Comparison of ENCODE assay signal across 8 mouse cellular contexts in the genomic region with DNA sequence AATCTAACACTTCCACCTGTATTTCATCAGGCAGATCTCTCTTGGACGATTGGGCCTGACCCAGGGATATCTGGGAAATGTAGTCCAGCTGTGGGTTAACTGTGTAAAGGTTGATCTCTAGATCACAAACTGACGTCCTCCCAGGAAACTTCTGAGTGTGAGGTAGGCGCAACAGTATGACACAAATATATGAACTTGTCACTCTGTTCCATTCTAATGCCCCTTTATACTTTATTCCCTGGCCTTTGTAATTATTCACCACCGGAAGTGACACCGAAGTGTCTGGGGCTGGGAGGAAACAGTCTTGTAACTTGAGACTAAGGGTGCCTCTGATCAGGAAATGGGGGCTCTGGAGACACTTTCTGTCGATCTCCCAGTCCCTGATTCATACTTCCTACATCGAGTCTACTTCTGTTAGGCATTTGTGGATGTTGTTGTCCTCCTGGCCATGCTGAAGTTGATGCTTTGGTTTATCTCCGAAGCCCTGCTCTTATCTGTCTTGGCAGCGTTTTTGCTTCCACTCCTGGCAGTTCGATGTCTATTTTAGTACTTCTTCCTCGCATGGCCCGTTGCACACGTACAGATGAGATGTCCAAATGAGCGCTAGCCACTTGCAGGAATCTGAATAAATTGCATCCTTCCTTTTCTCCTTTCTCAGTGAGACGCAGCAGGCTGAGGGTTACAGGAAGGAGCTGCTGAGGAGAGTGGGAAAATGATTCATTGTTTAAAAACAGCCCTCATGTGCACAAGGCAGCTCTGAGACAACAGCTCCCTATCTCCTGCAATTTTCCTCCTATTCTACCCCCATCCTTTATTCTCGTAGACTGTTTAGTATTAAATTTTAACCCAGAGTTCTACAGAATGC.
DNase-seq lines count a peak whose midpoint lies in the region; ATAC-seq and TF ChIP-seq lines count a peak whose summit lies in the region.

No protein-coding gene starts in this region.

- H3K4me2 ChIP-seq in lung, embryonic 14.5 days, result peak overlapping the region; percentile 57
- H3K4me2 ChIP-seq in kidney, embryonic 16.5 days (replicated peaks; ENCODE audit: low read depth, low read length), result peak overlapping the region; percentile 62
- H3K4me2 ChIP-seq in midbrain, embryonic 16.5 days (ENCODE audit: low read length), result peak overlapping the region; percentile 30
- no peak overlapping the region for H3K4me2 ChIP-seq in forebrain, embryonic 13.5 days

- ATAC-seq in lung, embryonic 14.5 days (ENCODE audit: insufficient read depth), result peak; percentile 46; the same call in 1 of the 2 replicates
- peak; percentile 79 for ATAC-seq in kidney, embryonic 16.5 days (ENCODE audit: low FRiP score, low TSS enrichment)
- no peak for ATAC-seq in midbrain, embryonic 16.5 days
- no peak for ATAC-seq in forebrain, embryonic 13.5 days

- H3K36me3 ChIP-seq in lung, embryonic 14.5 days (ENCODE audit: insufficient read depth), result no peaks in the 10 kb centered on the region
- no peaks in the 10 kb centered on the region for H3K36me3 ChIP-seq in kidney, embryonic 16.5 days (ENCODE audit: insufficient read depth, low read length)
- no peaks in the 10 kb centered on the region for H3K36me3 ChIP-seq in midbrain, embryonic 16.5 days (ENCODE audit: control insufficient read depth, insufficient read depth, low read length)
- H3K36me3 ChIP-seq in forebrain, embryonic 13.5 days (ENCODE audit: poor library complexity, severe bottlenecking), result no peaks in the 10 kb centered on the region

- peak overlapping the region; percentile 56; the same call in 1 of the 2 replicates for H3K27ac ChIP-seq in lung, embryonic 14.5 days (ENCODE audit: low read depth)
- H3K27ac ChIP-seq in embryonic fibroblast, embryonic 13.5 days (ENCODE audit: insufficient read depth, low read length), result 0 out of 2 replicates have a peak overlapping the region, but pooled peaks have one; percentile 16
- peak overlapping the region; percentile 81 for H3K27ac ChIP-seq in kidney, embryonic 16.5 days (ENCODE audit: low read length)
- H3K27ac ChIP-seq in midbrain, embryonic 16.5 days (ENCODE audit: low read length), result no peak overlapping the region
- no peak overlapping the region for H3K27ac ChIP-seq in forebrain, embryonic 13.5 days

- no peak for TF ChIP-seq CTCF in lung, embryonic 14.5 days (IDR thresholded peaks at IDR 0.05; ENCODE audit: low read depth)
- no peak for TF ChIP-seq CTCF in embryonic fibroblast, embryonic 13.5 days (IDR thresholded peaks at IDR 0.05; ENCODE audit: borderline replicate concordance, insufficient read depth, low read length)

- H3K9me3 ChIP-seq in lung, embryonic 14.5 days (ENCODE audit: low read depth, low read length), result no peaks in the 10 kb centered on the region
- H3K9me3 ChIP-seq in kidney, embryonic 16.5 days (ENCODE audit: low read length), result no peaks in the 10 kb centered on the region
- H3K9me3 ChIP-seq in midbrain, embryonic 16.5 days (replicated peaks; ENCODE audit: control insufficient read depth, low read length, poor library complexity, severe bottlenecking), result no peaks in the 10 kb centered on the region
- no peaks in the 10 kb centered on the region for H3K9me3 ChIP-seq in forebrain, embryonic 13.5 days (replicated peaks)

- no peaks in the 10 kb centered on the region for H3K27me3 ChIP-seq in lung, embryonic 14.5 days (ENCODE audit: insufficient read depth, low read length)
- no peaks in the 10 kb centered on the region for H3K27me3 ChIP-seq in kidney, embryonic 16.5 days (ENCODE audit: insufficient read depth, low read length)
- no peaks in the 10 kb centered on the region for H3K27me3 ChIP-seq in midbrain, embryonic 16.5 days (ENCODE audit: control insufficient read depth, insufficient read depth, low read depth, low read length)
- no peaks in the 10 kb centered on the region for H3K27me3 ChIP-seq in forebrain, embryonic 13.5 days

- TF ChIP-seq POLR2A in embryonic fibroblast, embryonic 13.5 days (IDR thresholded peaks at IDR 0.05; ENCODE audit: low read depth, low read length), result no peak

- peak; percentile 57 for DNase-seq in lung, embryonic 14.5 days
- DNase-seq in lung, postnatal 10 days, result no peak
- DNase-seq in layer of hippocampus, postnatal 10 days (ENCODE audit: low spot score in 2 of 2), result no peak
- no peak for DNase-seq in cerebellum, adult 8-10 months

- 23% methylated on average over 16 of the region's 16 CpGs for WGBS in lung, embryonic 14.5 days
- WGBS in kidney, embryonic 16.5 days, result 10% methylated on average over 16 of the region's 16 CpGs
- 55% methylated on average over 16 of the region's 16 CpGs for WGBS in midbrain, embryonic 16.5 days
- 64% methylated on average over 16 of the region's 16 CpGs for WGBS in forebrain, embryonic 13.5 days

- H3K4me1 ChIP-seq in lung, embryonic 14.5 days (ENCODE audit: insufficient read depth), result no peaks in the 10 kb centered on the region
- H3K4me1 ChIP-seq in embryonic fibroblast, embryonic 13.5 days (ENCODE audit: control insufficient read depth, insufficient read depth, low read length), result peaks cover 12% of the 10 kb centered on the region
- peaks cover 8% of the 10 kb centered on the region for H3K4me1 ChIP-seq in kidney, embryonic 16.5 days (ENCODE audit: insufficient read depth, low read length)
- no peaks in the 10 kb centered on the region for H3K4me1 ChIP-seq in midbrain, embryonic 16.5 days (ENCODE audit: control insufficient read depth, insufficient read depth, low read length)
- no peaks in the 10 kb centered on the region for H3K4me1 ChIP-seq in forebrain, embryonic 13.5 days

- H3K9ac ChIP-seq in lung, embryonic 14.5 days, result peak overlapping the region; percentile 5; the same call in 1 of the 2 replicates
- peak overlapping the region; percentile 47 for H3K9ac ChIP-seq in kidney, embryonic 16.5 days (replicated peaks; ENCODE audit: low read length)
- H3K9ac ChIP-seq in midbrain, embryonic 16.5 days (ENCODE audit: low read depth, low read length), result no peak overlapping the region
- H3K9ac ChIP-seq in forebrain, embryonic 13.5 days, result no peak overlapping the region

- peak overlapping the region; percentile 14 for H3K4me3 ChIP-seq in lung, embryonic 14.5 days (ENCODE audit: low read depth, low read length)
- no peak overlapping the region for H3K4me3 ChIP-seq in embryonic fibroblast, embryonic 13.5 days (ENCODE audit: insufficient read depth, low read length)
- peak overlapping the region; percentile 44 for H3K4me3 ChIP-seq in kidney, embryonic 16.5 days (ENCODE audit: low read length)
- no peak overlapping the region for H3K4me3 ChIP-seq in midbrain, embryonic 16.5 days (ENCODE audit: low read depth, low read length)
- H3K4me3 ChIP-seq in forebrain, embryonic 13.5 days, result no peak overlapping the region

Comparison
In these comparisons a context has a peak if more than half of its experiments do, and no peak if none do; other contexts are left out.
1. ATAC-seq: peak in lung, embryonic 14.5 days (single experiment) and kidney, embryonic 16.5 days (single experiment); none in midbrain, embryonic 16.5 days (single experiment) and forebrain, embryonic 13.5 days (single experiment).
2. H3K27ac ChIP-seq: peak in lung, embryonic 14.5 days (single experiment), embryonic fibroblast, embryonic 13.5 days (single experiment) and kidney, embryonic 16.5 days (single experiment); none in midbrain, embryonic 16.5 days (single experiment) and forebrain, embryonic 13.5 days (single experiment).
3. H3K4me3 ChIP-seq: peak in lung, embryonic 14.5 days (single experiment) and kidney, embryonic 16.5 days (single experiment); none in embryonic fibroblast, embryonic 13.5 days (single experiment), midbrain, embryonic 16.5 days (single experiment) and forebrain, embryonic 13.5 days (single experiment).
4. H3K9ac ChIP-seq: peak in lung, embryonic 14.5 days (single experiment) and kidney, embryonic 16.5 days (single experiment); none in midbrain, embryonic 16.5 days (single experiment) and forebrain, embryonic 13.5 days (single experiment).